Mouse (Mus musculus) embryonic facial prominence, embryonic 14.5 days (tissue): ENCODE measurements at regions not wholly inside any gene's neighbourhood (a gene's known extent, or its start where the extent isn't known, plus 50 kb on each side); places are given as distances from the start of the nearest gene placed in this dataset.

Source experiments
- ATAC-seq: fragments of 200-750 bp; cut with Nextera tagmentation; 2 replicates; pipeline ENCODE4 v1.8.0; 2017; ENCODE audit warnings: low read depth, moderate number of reproducible peaks, moderate TSS enrichment
- DNase-seq: peaks from one replicate; pipeline ENCODE4 v3.0.0-alpha.2; 2015; ENCODE audit warnings: low spot score
- H3K27ac ChIP-seq: fragments of 300-500 bp; sonication (generic); replicated peaks from 2 replicates; pipeline ENCODE4 v1.5.1; 2014; ENCODE audit warnings: low read depth, mild to moderate bottlenecking, low read length, moderate library complexity
- H3K27me3 ChIP-seq: fragments of 300-500 bp; sonication (generic); replicated peaks from 2 replicates; pipeline ENCODE4 v1.6.1; 2014; ENCODE audit warnings: low read length; ENCODE audit not compliant: control insufficient read depth, insufficient read depth
- H3K36me3 ChIP-seq: fragments of 300-500 bp; sonication (generic); 2 replicates; pipeline ENCODE4 v1.6.1; 2014; ENCODE audit warnings: low read length, mixed read lengths; ENCODE audit not compliant: control insufficient read depth, insufficient read depth
- H3K4me1 ChIP-seq: fragments of 300-500 bp; sonication (generic); 2 replicates; pipeline ENCODE4 v1.6.1; 2014; ENCODE audit warnings: antibody characterized with exemption, low read length; ENCODE audit not compliant: control insufficient read depth, insufficient read depth
- H3K4me2 ChIP-seq: fragments of 300-500 bp; sonication (generic); 2 replicates; pipeline ENCODE4 v1.6.1; 2014; ENCODE audit warnings: low read depth, mild to moderate bottlenecking, low read length, moderate library complexity, mixed read lengths
- H3K4me3 ChIP-seq: fragments of 300-500 bp; sonication (generic); 2 replicates; pipeline ENCODE4 v1.5.1; 2014; ENCODE audit warnings: low read depth, mild to moderate bottlenecking, low read length
- H3K9ac ChIP-seq: fragments of 300-500 bp; sonication (generic); 2 replicates; pipeline ENCODE4 v1.6.1; 2014; ENCODE audit warnings: low read depth, mild to moderate bottlenecking, low read length, moderate library complexity, mixed read lengths
- H3K9me3 ChIP-seq: fragments of 300-500 bp; sonication (generic); 2 replicates; pipeline ENCODE4 v1.6.1; 2016; ENCODE audit warnings: low read length; ENCODE audit not compliant: control insufficient read depth
- WGBS: fragments of 180-500 bp; shearing (Covaris S2); extraction: QIAGEN DNeasy Blood & Tissue Kit; methylation state at CpG from one replicate; pipeline ENCODE4 v1.1.7; 2014; 5-methylcytosine and 5-hydroxymethylcytosine counted together

DNA sequence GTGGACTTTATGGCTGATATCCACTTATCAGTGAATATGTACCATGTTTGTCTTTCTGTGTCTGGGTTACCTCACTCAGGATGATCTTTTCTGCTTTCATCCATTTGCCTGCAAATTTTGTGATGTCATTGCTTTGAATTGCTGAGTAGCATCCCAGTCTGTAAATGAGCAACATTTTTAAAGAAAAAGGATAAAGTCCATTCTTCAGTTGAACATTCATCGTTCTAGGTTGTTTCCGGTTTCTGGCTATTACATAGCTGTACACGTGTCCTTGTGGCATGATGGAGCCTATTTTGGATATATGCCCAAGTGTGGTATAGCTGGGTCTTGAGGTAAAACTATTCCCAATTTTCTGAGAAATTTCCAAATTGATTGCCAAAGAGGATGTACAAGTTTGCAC is 107.9 kb upstream of the Ccdc122 start:
- ATAC-seq (no peak), DNase-seq (no peak)
- WGBS, result 88% methylated on average over 3 of the region's 3 CpGs
- Histone ChIP-seq H3K4me1 (no peaks in the 10 kb centered on the region), H3K9ac (no peak overlapping the region), H3K9me3 (no peaks in the 10 kb centered on the region), H3K4me2 (no peak overlapping the region), H3K27me3 (no peaks in the 10 kb centered on the region), H3K27ac (no peak overlapping the region), H3K4me3 (no peak overlapping the region), H3K36me3 (no peaks in the 10 kb centered on the region)

DNA sequence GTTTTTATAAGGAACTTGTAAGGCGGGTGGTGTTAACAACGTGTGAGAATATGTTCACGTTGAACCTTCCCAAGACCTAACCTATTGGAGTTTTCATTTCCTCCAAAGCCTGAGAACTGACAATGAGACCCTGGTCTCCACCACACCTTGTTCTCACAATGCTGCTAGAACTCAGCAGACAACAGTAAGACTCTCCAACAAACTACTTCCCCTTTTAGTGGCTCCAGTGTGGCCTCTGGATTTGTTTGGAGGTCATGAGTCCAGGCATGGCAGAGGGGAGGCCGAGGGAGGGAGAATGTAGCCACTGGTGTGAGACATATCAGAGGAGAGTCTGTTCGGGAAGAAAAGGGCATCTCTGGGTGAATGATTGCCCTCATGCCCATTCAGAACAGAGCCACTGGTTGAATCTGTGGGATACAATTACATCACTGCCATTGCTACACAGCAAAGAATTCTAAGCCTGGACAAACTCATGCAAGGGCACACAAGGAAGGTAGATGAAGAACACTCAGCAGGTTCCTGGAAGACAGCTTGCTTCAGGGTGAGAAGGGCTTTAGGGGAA is 109.2 kb upstream of the Ccdc122 start:
- H3K36me3 ChIP-seq, result no peaks in the 10 kb centered on the region
- H3K9me3 ChIP-seq, result no peaks in the 10 kb centered on the region
- H3K9ac ChIP-seq, result no peak overlapping the region
- H3K27me3 ChIP-seq, result no peaks in the 10 kb centered on the region
- no peak overlapping the region for H3K27ac ChIP-seq
- 68% methylated on average over 5 of the region's 5 CpGs for WGBS
- no peak overlapping the region for H3K4me3 ChIP-seq
- no peak overlapping the region for H3K4me2 ChIP-seq
- ATAC-seq (no peak), DNase-seq (no peak)
- H3K4me1 ChIP-seq, result no peaks in the 10 kb centered on the region

GRCm38 (mm10) chr14:76926416-76926815 is 110.2 kb upstream of the Ccdc122 start:
- ATAC-seq, result no peak
- 85% methylated on average over 7 of the region's 7 CpGs for WGBS
- no peaks in the 10 kb centered on the region for H3K36me3 ChIP-seq
- no peaks in the 10 kb centered on the region for H3K9me3 ChIP-seq
- H3K27me3 ChIP-seq, result no peaks in the 10 kb centered on the region
- H3K4me2 ChIP-seq, result no peak overlapping the region
- no peak overlapping the region for H3K27ac ChIP-seq
- no peak for DNase-seq
- no peak overlapping the region for H3K9ac ChIP-seq
- no peaks in the 10 kb centered on the region for H3K4me1 ChIP-seq
- H3K4me3 ChIP-seq, result no peak overlapping the region

DNA sequence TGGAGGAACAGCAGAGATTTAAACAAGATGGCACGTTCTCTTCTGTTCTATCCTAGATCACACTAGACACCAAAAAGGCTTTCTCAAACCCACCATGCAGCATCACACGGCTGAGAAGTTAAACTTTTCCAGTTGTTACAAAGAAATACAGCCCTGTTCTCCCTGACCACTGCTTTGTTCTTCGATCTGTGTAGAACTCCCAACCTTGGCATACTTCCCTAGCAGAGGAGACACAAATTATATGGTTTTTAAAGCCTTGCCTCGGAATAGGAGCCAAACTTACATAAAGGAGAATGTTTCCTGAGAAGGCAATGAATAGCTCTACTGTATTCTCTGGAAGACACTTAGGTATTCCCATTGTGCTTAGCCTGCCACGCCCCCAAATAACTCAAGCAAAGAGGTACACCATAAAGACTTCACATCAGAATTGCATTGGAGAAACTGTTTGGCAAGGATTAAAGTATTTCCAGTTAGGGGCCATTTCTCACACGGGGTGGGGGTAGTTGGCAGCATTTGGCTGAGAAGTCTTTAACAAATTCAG is 114.1 kb upstream of the Ccdc122 start:
- DNase-seq, result peak; percentile 17
- Histone ChIP-seq H3K36me3 (no peaks in the 10 kb centered on the region), H3K4me3 (no peak overlapping the region), H3K4me2 (no peak overlapping the region), H3K9ac (no peak overlapping the region), H3K4me1 (no peaks in the 10 kb centered on the region), H3K27ac (no peak overlapping the region), H3K9me3 (no peaks in the 10 kb centered on the region), H3K27me3 (no peaks in the 10 kb centered on the region)
- ATAC-seq, result no peak
- 64% methylated on average over 6 of the region's 6 CpGs for WGBS

- no peaks in the 10 kb centered on the region for H3K9me3 ChIP-seq
- no peak overlapping the region for H3K4me3 ChIP-seq
- no peaks in the 10 kb centered on the region for H3K27me3 ChIP-seq
- H3K36me3 ChIP-seq, result no peaks in the 10 kb centered on the region
- WGBS, result 60% methylated on average over 3 of the region's 3 CpGs
- no peaks in the 10 kb centered on the region for H3K4me1 ChIP-seq
- H3K9ac ChIP-seq, result no peak overlapping the region
- no peak overlapping the region for H3K4me2 ChIP-seq
- no peak overlapping the region for H3K27ac ChIP-seq
- DNase-seq (no peak), ATAC-seq (no peak)
Observed at GRCm38 (mm10) chr14:76918091-76918490, 118.5 kb upstream of the Ccdc122 start.

DNA sequence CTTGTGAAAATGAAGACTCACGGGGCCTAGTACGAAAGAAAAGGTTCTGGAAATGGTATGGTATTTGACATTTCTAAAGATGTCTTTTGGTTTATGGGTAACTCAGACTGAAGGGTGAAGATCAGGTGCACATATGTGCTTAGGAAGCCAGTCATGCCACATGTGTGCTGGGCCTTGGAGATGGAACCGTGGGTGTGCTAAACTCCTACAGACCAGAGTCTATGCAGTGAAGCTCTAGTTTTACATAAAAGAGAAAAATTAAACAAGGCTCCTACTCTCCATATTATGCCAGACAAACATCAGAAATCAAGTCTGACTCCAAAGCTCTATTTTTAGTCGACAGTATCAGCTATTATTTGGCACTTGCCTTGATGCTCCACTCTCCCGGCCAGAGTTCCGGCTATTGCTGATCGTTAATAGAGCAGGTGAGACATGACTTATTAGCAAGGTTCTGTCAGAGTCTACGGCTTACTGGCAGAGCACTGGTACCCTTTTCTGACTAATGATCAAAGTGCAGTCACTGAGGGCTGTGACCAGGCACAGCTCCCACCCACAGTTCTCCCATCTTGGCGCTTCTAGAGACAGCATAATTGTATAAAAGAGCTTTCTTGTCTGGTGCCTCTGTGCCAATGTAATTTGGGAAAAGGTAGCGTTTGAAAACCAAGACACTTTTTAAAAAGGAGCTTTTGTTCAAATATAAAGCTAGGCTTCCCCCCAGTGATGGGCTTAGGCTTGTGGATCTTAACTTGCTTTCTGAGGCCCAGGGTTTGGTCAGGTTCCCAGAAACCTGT is 119.2 kb upstream of the Ccdc122 start:
- Histone ChIP-seq H3K4me1 (peaks cover 5% of the 10 kb centered on the region; the same call in 1 of the 2 replicates), H3K36me3 (no peaks in the 10 kb centered on the region), H3K27me3 (no peaks in the 10 kb centered on the region), H3K9ac (no peak overlapping the region), H3K27ac (no peak overlapping the region), H3K9me3 (no peaks in the 10 kb centered on the region), H3K4me2 (no peak overlapping the region), H3K4me3 (no peak overlapping the region)
- no peak for DNase-seq
- 82% methylated on average over 10 of the region's 10 CpGs for WGBS
- ATAC-seq, result no peak

DNA sequence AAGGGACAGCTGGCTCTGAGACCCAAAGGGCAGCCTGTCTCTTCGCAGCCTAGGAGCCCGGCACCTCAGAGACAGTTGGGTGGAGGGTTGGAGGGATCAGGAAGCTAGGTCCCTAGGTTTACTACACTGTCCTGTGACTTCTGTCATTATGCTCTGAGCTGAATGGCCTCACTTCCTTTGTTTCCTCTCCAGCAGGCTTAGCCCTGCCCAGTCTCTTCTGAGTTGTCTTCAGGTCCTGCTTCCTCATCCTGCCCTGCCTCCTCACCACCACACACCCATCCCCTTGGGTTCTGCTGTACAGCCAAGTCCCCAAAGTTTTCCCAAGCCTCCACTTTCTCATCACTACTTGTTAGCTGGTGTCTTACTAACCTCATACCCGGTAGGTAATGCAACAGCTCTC is 122.7 kb upstream of the Ccdc122 start:
- Histone ChIP-seq H3K27me3 (no peaks in the 10 kb centered on the region), H3K27ac (no peak overlapping the region), H3K4me1 (peaks cover 7% of the 10 kb centered on the region; the same call in 1 of the 2 replicates), H3K9ac (no peak overlapping the region), H3K36me3 (no peaks in the 10 kb centered on the region), H3K4me2 (no peak overlapping the region), H3K4me3 (no peak overlapping the region), H3K9me3 (no peaks in the 10 kb centered on the region)
- ATAC-seq, result no peak
- no peak for DNase-seq
- 75% methylated on average over 3 of the region's 3 CpGs for WGBS

DNA sequence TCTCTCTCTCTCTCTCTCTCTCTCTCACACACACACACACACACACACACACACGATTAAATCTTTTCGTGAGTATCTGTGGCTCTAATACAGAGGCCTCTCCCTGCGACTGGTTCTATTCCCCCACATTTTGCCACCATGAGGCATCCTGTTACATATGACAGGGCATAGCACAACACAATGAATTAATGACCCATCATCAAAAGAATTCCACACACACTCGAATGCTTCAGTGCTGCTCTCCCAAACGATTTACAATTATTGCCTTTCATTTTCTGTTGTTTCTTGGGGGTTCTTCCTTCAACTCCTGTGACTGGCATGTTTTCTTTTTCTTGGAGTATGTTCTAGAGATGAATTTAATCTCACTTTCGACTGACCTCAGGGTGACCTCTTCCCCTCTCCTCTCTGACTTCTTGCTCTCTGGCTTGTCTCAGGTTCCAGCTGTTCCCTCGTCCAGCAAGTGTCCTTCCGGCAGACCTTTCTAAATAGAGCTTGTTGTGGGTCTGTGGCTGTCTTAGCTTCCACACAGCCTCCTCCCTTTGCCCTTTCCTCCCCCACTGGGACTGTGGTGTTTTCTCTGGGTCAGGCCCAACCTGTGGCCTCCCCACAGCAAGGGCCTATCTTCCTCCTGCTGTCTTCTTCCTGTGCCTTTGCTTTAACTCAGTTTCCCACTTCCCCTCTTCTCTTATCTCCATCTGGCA is 124.1 kb upstream of the Ccdc122 start:
- H3K4me1 ChIP-seq, result peaks cover 7% of the 10 kb centered on the region; the same call in 1 of the 2 replicates
- H3K27ac ChIP-seq, result no peak overlapping the region
- no peak overlapping the region for H3K4me2 ChIP-seq
- H3K27me3 ChIP-seq, result no peaks in the 10 kb centered on the region
- H3K36me3 ChIP-seq, result no peaks in the 10 kb centered on the region
- H3K4me3 ChIP-seq, result no peak overlapping the region
- no peak overlapping the region for H3K9ac ChIP-seq
- ATAC-seq, result no peak
- H3K9me3 ChIP-seq, result no peaks in the 10 kb centered on the region
- 17% methylated on average over 8 of the region's 8 CpGs for WGBS
- DNase-seq, result no peak
